Mouse (Mus musculus): ENCODE data around the gene Smarcc2. TPM values are rescaled to one million over a fixed set of nuclear protein-coding genes. Genes with fewer than 3 reads are reported as not detected.
A peak's percentile ranks its signal among the peaks of the same experiment; 100 is the strongest.

Gene Smarcc2
- total and polyA plus RNA-seq, 3 experiments, result 49.1 to 77.6 (median 75.5) TPM

GRCm38 (mm10) chr10:128459409-128460269 is 591 bp downstream of the Smarcc2 start:
- no peak for DNase-seq
- peaks cover 2% of the 10 kb centered on the region for H3K36me3 ChIP-seq (ENCODE audit: control insufficient read depth, insufficient read depth, low read length)
- peak overlapping the region; percentile 65 for H3K4me3 ChIP-seq
- 1% methylated on average over 34 of the region's 67 CpGs for WGBS
- TF ChIP-seq POLR2A (IDR thresholded peaks at IDR 0.05; ENCODE audit: insufficient read depth, low read depth, low read length) (no peak), CTCF (IDR thresholded peaks at IDR 0.05) (no peak), EP300 (IDR thresholded peaks at IDR 0.05; ENCODE audit: insufficient read depth, low read depth, low read length) (no peak)
- H3K79me2 ChIP-seq (replicated peaks; ENCODE audit: control insufficient read depth, insufficient read depth, low read length), result no peaks in the 10 kb centered on the region
- H3K4me1 ChIP-seq (ENCODE audit: control insufficient read depth, insufficient read depth, low read length), result peaks cover 5% of the 10 kb centered on the region
- H3K27me3 ChIP-seq (ENCODE audit: control insufficient read depth, insufficient read depth, low read length), result no peaks in the 10 kb centered on the region
- peak overlapping the region; percentile 97 for H3K9ac ChIP-seq (ENCODE audit: low read depth, low read length)
- peak overlapping the region; percentile 92 for H3K27ac ChIP-seq
- intact Hi-C loops (cut with DNase I), result loop anchor here (1.0 to 5.0 kb wide), 4 partner anchors 33 to 97 kb away; partner anchors contain the start of gene Ankrd52

- Histone ChIP-seq H3K27ac (peak overlapping the region; percentile 84; the same call in 1 of the 2 replicates), H3K4me3 (peak overlapping the region; percentile 60), H3K36me3 (ENCODE audit: control insufficient read depth, insufficient read depth, low read length) (peaks cover 5% of the 10 kb centered on the region), H3K79me2 (replicated peaks; ENCODE audit: control insufficient read depth, insufficient read depth, low read length) (no peaks in the 10 kb centered on the region), H3K9ac (ENCODE audit: low read depth, low read length) (peak overlapping the region; percentile 26; the same call in 1 of the 2 replicates), H3K27me3 (ENCODE audit: control insufficient read depth, insufficient read depth, low read length) (no peaks in the 10 kb centered on the region), H3K4me1 (ENCODE audit: control insufficient read depth, insufficient read depth, low read length) (peaks cover 3% of the 10 kb centered on the region)
- TF ChIP-seq POLR2A (IDR thresholded peaks at IDR 0.05; ENCODE audit: insufficient read depth, low read depth, low read length) (no peak), CTCF (IDR thresholded peaks at IDR 0.05) (no peak), EP300 (IDR thresholded peaks at IDR 0.05; ENCODE audit: insufficient read depth, low read depth, low read length) (no peak)
- DNase-seq, result no peak
- WGBS, result 17% methylated on average over 5 of the region's 5 CpGs
- intact Hi-C loops (cut with DNase I), result loop anchor here (2.0 kb wide), 1 partner anchor 33 kb away; no protein-coding TSS in a partner anchor
These were observed 1.2 kb downstream of the Smarcc2 start for GRCm38 (mm10) chr10:128460270-128460630.

- H3K9ac ChIP-seq (ENCODE audit: low read depth, low read length), result no peak overlapping the region
- TF ChIP-seq CTCF (IDR thresholded peaks at IDR 0.05), result no peak
- TF ChIP-seq EP300 (IDR thresholded peaks at IDR 0.05; ENCODE audit: insufficient read depth, low read depth, low read length), result no peak
- TF ChIP-seq POLR2A (IDR thresholded peaks at IDR 0.05; ENCODE audit: insufficient read depth, low read depth, low read length), result no peak
- no peak overlapping the region for H3K4me3 ChIP-seq
- intact Hi-C loops (cut with DNase I), result no loop called here
- H3K79me2 ChIP-seq (replicated peaks; ENCODE audit: control insufficient read depth, insufficient read depth, low read length), result 0 out of 2 replicates have a peak, but pooled peaks cover 2% of the 10 kb centered on the region
- no peak overlapping the region for H3K27ac ChIP-seq
- H3K27me3 ChIP-seq (ENCODE audit: control insufficient read depth, insufficient read depth, low read length), result no peaks in the 10 kb centered on the region
- H3K36me3 ChIP-seq (ENCODE audit: control insufficient read depth, insufficient read depth, low read length), result no peaks in the 10 kb centered on the region
- H3K4me1 ChIP-seq (ENCODE audit: control insufficient read depth, insufficient read depth, low read length), result no peaks in the 10 kb centered on the region
- 87% methylated on average over 12 of the region's 12 CpGs for WGBS
- DNase-seq, result no peak
These were observed 15.3 kb downstream of the Smarcc2 start for GRCm38 (mm10) chr10:128474366-128474765.

GRCm38 (mm10) chr10:128486370-128486769 is 27.3 kb downstream of the Smarcc2 start:
- DNase-seq, result no peak
- H3K9ac ChIP-seq (ENCODE audit: low read depth, low read length), result no peak overlapping the region
- H3K36me3 ChIP-seq (ENCODE audit: control insufficient read depth, insufficient read depth, low read length), result peaks cover 11% of the 10 kb centered on the region
- H3K4me3 ChIP-seq, result no peak overlapping the region
- no peak overlapping the region for H3K27ac ChIP-seq
- 68% methylated on average over 7 of the region's 7 CpGs for WGBS
- H3K27me3 ChIP-seq (ENCODE audit: control insufficient read depth, insufficient read depth, low read length), result no peaks in the 10 kb centered on the region
- peaks cover 5% of the 10 kb centered on the region for H3K4me1 ChIP-seq (ENCODE audit: control insufficient read depth, insufficient read depth, low read length)
- no peaks in the 10 kb centered on the region; the same call in 1 of the 2 replicates for H3K79me2 ChIP-seq (replicated peaks; ENCODE audit: control insufficient read depth, insufficient read depth, low read length)
- TF ChIP-seq EP300 (IDR thresholded peaks at IDR 0.05; ENCODE audit: insufficient read depth, low read depth, low read length) (no peak), CTCF (IDR thresholded peaks at IDR 0.05) (no peak), POLR2A (IDR thresholded peaks at IDR 0.05; ENCODE audit: insufficient read depth, low read depth, low read length) (no peak)
- intact Hi-C loops (cut with DNase I), result no loop called here

- Histone ChIP-seq H3K27me3 (ENCODE audit: control insufficient read depth, insufficient read depth, low read length) (no peaks in the 10 kb centered on the region), H3K4me1 (ENCODE audit: control insufficient read depth, insufficient read depth, low read length) (peaks cover 12% of the 10 kb centered on the region), H3K4me3 (no peak overlapping the region), H3K9ac (ENCODE audit: low read depth, low read length) (no peak overlapping the region), H3K79me2 (replicated peaks; ENCODE audit: control insufficient read depth, insufficient read depth, low read length) (no peaks in the 10 kb centered on the region; the same call in 1 of the 2 replicates), H3K36me3 (ENCODE audit: control insufficient read depth, insufficient read depth, low read length) (peaks cover 11% of the 10 kb centered on the region), H3K27ac (no peak overlapping the region; the same call in 1 of the 2 replicates)
- intact Hi-C loops (cut with DNase I), result no loop called here
- 85% methylated on average over 22 of the region's 22 CpGs for WGBS
- TF ChIP-seq CTCF (IDR thresholded peaks at IDR 0.05) (no peak), POLR2A (IDR thresholded peaks at IDR 0.05; ENCODE audit: insufficient read depth, low read depth, low read length) (no peak), EP300 (IDR thresholded peaks at IDR 0.05; ENCODE audit: insufficient read depth, low read depth, low read length) (no peak)
- DNase-seq, result no peak
These were observed 29.0 kb downstream of the Smarcc2 start for GRCm38 (mm10) chr10:128487861-128488712.
